Mouse (Mus musculus) kidney, postnatal 0 days (tissue): ENCODE results near the gene Farp2. TPM values are rescaled to one million over a fixed set of nuclear protein-coding genes. Genes with fewer than 3 reads are reported as not detected.
"Not testable (repeated sequence)": the region's sequence is repeated elsewhere in the genome, so short reads cannot be mapped to it uniquely, and the experiment has no call there.

Experiments
- ATAC-seq: fragments of 200-750 bp; cut with Nextera tagmentation; replicated peaks from 2 replicates; pipeline ENCODE4 v1.8.0; 2017; ENCODE audit warnings: low read depth, moderate number of reproducible peaks, moderate TSS enrichment, moderate library complexity; ENCODE audit not compliant: low FRiP score
- DNase-seq: peaks from one replicate; pipeline ENCODE4 v3.0.0-alpha.2; 2016; ENCODE audit warnings: low spot score
- H3K27ac ChIP-seq: fragments of 300-500 bp; sonication (generic); 2 replicates; pipeline ENCODE4 v1.5.1; 2014; ENCODE audit warnings: mild to moderate bottlenecking
- H3K27me3 ChIP-seq: fragments of 300-500 bp; sonication (generic); 2 replicates; pipeline ENCODE4 v1.6.1; 2014; ENCODE audit warnings: low read length, mixed read lengths; ENCODE audit not compliant: insufficient read depth
- H3K36me3 ChIP-seq: fragments of 300-500 bp; sonication (generic); 2 replicates; pipeline ENCODE4 v1.6.1; 2014; ENCODE audit warnings: low read length, mixed read lengths; ENCODE audit not compliant: insufficient read depth
- H3K4me1 ChIP-seq: fragments of 300-500 bp; sonication (generic); replicated peaks from 2 replicates; pipeline ENCODE4 v1.6.1; 2014; ENCODE audit warnings: antibody characterized with exemption, low read length, mixed read lengths; ENCODE audit not compliant: insufficient read depth
- H3K4me2 ChIP-seq: fragments of 300-500 bp; sonication (generic); 2 replicates; pipeline ENCODE4 v1.6.1; 2014; ENCODE audit warnings: mild to moderate bottlenecking, low read length, moderate library complexity, mixed read lengths
- H3K4me3 ChIP-seq: fragments of 300-500 bp; sonication (generic); replicated peaks from 2 replicates; pipeline ENCODE4 v1.5.1; 2014; ENCODE audit warnings: low read depth, low read length
- H3K9ac ChIP-seq: fragments of 300-500 bp; sonication (generic); 2 replicates; pipeline ENCODE4 v1.6.1; 2014; ENCODE audit warnings: low read depth, low read length
- H3K9me3 ChIP-seq: fragments of 300-500 bp; sonication (generic); replicated peaks from 2 replicates; pipeline ENCODE4 v1.6.1; 2016; ENCODE audit warnings: low read length, inconsistent platforms, mixed read lengths
- CTCF ChIP-seq: IDR thresholded peaks from 2 replicates; pipeline ENCODE4 v1.5.1; 2016; ENCODE audit warnings: antibody characterized with exemption, low read depth, mild to moderate bottlenecking, moderate library complexity
- WGBS: fragments of 180-500 bp; shearing (Covaris S2); extraction: QIAGEN DNeasy Blood & Tissue Kit; methylation state at CpG from one replicate; pipeline ENCODE4 v1.1.7; 2014; 5-methylcytosine and 5-hydroxymethylcytosine counted together
- polyA plus RNA-seq: library from polyadenylated mRNA; unstranded; fragments of >200 nt; fragmentation: Nextera tagmentation; extraction: Ambion mirVana; gene quantifications from 2 replicates; pipeline ENCODE4 v1.2.1, GENCODE M21; 2015

The Farp2 gene
- polyA plus RNA-seq, 1 experiment from 2014 or later, result 8.0 TPM

DNA sequence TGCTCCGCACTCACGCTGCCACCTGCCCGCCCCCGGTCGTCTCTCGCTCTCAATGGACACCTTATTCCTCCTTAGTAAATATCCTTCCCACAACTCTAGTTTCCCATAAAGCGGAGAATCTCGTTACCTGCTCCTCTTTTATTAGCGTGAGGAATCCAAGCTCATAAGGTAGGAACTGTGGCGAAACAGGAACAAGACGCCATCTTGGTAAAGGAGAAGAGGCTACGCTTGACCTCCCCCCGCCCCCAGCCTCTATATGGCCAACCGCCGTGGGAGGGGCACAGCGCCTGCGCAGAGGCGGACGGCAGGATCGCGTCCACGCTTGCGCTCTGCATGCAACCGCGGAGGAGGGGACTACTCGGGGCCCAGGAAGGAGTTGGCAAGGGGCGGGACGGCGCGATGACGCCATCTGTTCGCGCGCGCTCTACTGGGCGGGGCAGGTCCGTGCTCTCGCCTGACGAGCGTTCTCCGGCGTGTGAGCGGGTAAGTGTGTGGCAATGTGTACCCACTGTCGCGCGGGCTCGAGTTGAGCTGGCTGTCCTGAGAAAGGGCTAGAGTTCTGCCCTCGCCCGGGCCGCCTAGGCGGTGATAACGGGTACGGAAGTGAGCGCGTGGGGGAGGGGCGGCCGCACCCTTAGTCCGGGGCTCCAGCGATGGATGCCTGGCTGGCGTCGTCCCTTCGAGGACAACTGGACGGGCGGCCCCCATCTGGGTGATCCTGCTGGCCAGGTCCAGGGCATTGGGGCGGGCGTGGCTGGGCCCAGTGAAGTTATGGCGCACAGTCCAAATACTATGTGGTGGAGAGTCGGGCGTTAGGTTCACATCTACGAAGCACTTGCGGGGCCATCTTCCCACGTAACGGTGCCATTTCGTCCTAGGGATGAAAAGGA, 33.0 kb upstream of the Farp2 start, which contains the start of gene Hdlbp:
TSS of gene Hdlbp (minus strand) at position 230 of the 890 bp plus-strand sequence.
- Histone ChIP-seq H3K4me3 (peak within 1 kb of the TSS; percentile 74), H3K9me3 (no peaks in the 10 kb centered on the region), H3K4me2 (peak within 1 kb of the TSS; percentile 78), H3K36me3 (no peaks in the 10 kb centered on the region), H3K27ac (peak within 1 kb of the TSS; percentile 97), H3K9ac (peak within 1 kb of the TSS; percentile 81), H3K4me1 (peaks cover 3% of the 10 kb centered on the region; the same call in 1 of the 2 replicates), H3K27me3 (no peaks in the 10 kb centered on the region)
- no peak for TF ChIP-seq CTCF
- DNase-seq (peak; percentile 99), ATAC-seq (peak; percentile 94)
- under 1% methylated on average over 72 of the region's 74 CpGs for WGBS

DNA sequence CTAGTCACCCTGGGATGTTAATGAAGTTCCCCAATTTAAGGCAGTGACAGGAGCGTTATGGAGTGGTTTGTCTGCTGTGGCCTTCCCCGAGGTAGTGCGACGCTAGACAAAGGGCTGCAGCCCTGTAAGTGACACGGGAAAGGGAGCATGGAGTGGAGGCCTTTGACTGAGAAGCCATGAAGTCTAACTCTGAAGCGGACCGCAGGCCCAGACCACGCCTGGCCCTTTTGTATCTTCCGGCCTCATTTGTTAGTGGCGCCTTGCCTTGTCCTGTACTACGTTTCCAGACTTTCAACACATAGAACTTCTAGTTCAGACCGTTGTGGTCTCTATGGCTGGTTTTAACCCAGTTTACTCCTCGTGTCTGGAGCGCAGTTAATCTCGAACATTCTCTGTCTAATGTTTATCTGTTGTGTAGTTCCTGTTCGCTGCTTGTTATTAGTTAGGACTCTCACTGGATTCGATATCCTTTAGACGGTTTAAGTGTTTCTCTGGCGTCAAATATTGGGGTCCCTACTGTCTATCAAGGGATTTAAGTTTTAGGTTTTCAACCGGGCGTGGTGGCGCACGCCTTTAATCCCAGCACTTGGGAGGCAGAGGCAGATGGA, 32.3 kb upstream of the Farp2 start:
- peaks cover 3% of the 10 kb centered on the region; the same call in 1 of the 2 replicates for H3K4me1 ChIP-seq
- 4% methylated on average over 23 of the region's 23 CpGs for WGBS
- DNase-seq (peak; percentile 52), ATAC-seq (no peak)
- peak overlapping the region; percentile 97 for H3K27ac ChIP-seq
- peak overlapping the region; percentile 74 for H3K4me3 ChIP-seq
- TF ChIP-seq CTCF, result no peak
- no peaks in the 10 kb centered on the region for H3K36me3 ChIP-seq
- no peaks in the 10 kb centered on the region for H3K27me3 ChIP-seq
- H3K4me2 ChIP-seq, result peak overlapping the region; percentile 78
- peak overlapping the region; percentile 81 for H3K9ac ChIP-seq
- no peaks in the 10 kb centered on the region for H3K9me3 ChIP-seq

DNA sequence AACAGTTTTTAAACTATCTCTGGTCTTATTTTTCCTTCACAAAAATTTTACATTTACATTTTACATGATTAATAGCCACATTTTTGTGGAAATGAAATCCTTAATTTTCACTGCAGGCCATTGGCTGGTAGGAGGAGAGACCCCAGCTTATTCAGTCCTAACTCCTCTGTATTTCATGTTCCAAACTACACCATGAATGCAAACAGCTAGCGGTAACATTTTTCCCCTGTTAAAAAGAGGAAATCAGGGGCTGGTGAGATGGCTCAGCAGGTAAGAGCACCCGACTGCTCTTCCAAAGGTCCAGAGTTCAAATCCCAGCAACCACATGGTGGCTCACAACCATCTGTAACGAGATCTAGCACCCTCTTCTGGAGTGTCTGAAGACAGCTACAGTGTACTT, 25.6 kb upstream of the Farp2 start:
- not testable (repeated sequence) for H3K9me3 ChIP-seq, H3K9ac ChIP-seq, H3K36me3 ChIP-seq, ATAC-seq, H3K4me1 ChIP-seq, H3K27me3 ChIP-seq, H3K27ac ChIP-seq, H3K4me2 ChIP-seq, H3K4me3 ChIP-seq, DNase-seq
- 93% methylated on average over 2 of the region's 3 CpGs for WGBS

DNA sequence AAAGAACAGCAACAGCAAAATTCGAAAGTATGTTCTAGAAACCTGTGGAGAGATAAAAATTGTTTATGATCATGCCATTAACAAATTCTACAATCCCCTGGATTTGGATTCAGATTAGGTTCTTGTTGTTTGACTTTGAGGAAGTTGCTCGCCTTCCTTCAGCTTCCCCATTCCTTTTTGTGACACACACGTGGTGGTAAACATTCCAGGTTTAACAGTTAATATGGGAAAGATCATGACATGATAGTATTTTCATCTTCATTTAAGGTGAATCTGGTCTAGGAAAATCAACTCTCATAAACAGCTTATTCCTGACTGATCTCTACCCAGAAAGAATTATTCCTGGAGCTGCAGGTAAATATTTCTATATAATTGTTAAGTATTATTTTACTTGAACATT, 16.6 kb upstream of the Farp2 start:
- H3K9ac ChIP-seq, result no peak overlapping the region
- H3K36me3 ChIP-seq, result peaks cover 24% of the 10 kb centered on the region
- 95% methylated on average over 3 of the region's 3 CpGs for WGBS
- ATAC-seq (no peak), DNase-seq (no peak)
- no peaks in the 10 kb centered on the region for H3K9me3 ChIP-seq
- H3K27ac ChIP-seq, result no peak overlapping the region
- TF ChIP-seq CTCF, result no peak
- no peaks in the 10 kb centered on the region for H3K4me1 ChIP-seq
- H3K4me2 ChIP-seq, result no peak overlapping the region
- H3K27me3 ChIP-seq, result no peaks in the 10 kb centered on the region
- no peak overlapping the region for H3K4me3 ChIP-seq

DNA sequence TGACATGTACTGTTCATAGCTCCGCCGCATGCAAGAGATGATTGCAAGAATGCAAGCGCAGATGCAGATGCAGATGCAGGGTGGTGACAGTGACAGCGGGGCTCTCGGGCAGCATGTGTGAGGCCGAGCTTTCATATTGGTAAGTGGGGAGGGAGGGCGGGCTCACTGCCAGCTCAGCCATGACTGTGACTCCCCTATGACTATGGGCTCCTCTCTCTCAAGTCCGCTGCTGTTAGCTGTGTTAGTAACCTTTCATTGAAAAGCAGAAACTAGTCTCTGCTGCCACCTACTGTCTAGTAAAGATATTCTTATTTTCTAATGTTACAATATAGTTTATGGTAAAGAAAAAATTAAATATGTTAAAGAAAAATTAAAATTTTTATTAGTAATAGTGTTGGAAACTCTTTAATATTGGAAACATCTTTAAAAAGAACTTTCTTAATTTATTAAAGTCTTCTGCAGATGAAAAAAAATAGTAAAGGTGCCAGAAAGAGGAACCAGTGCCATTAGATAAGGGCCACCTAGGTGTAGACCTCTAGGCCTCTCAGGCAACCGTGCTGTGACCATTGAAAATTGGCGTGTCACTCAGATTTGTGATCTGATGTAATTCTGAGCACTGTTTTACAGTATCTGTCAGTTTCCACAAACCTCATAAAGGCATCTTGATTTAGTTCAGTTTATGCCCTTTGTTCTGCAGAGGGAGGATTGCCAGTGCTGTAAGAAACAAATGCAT, 4.8 kb upstream of the Farp2 start:
- peak; percentile 69 for TF ChIP-seq CTCF

DNA sequence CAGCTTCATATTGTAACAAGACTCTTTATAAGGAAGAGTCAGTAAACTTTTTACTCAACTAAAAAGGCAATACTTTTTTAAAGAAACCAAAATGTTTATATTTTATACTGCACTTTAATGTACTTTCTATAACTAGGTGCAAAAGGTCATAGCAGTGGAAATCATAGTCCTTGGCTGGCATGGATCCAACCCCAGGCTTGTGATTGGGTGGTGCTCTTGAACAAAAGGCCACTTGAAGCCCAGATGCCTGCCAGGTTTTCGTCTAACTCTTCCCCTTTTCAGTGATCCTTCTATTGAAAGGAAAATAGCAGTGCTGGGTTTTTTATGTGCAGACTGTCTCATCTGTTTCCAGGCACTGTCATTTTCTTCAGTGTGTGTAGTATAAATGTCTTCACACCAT, 3.3 kb upstream of the Farp2 start:
- 31% methylated on average over 1 of the region's 1 CpGs for WGBS

More for the DNA sequence above, 4.8 kb upstream of the Farp2 start:
- WGBS, result 55% methylated on average over 10 of the region's 10 CpGs
- Histone ChIP-seq H3K9ac (no peak overlapping the region), H3K9me3 (no peaks in the 10 kb centered on the region), H3K27me3 (no peaks in the 10 kb centered on the region), H3K36me3 (peaks cover 38% of the 10 kb centered on the region), H3K4me3 (no peak overlapping the region), H3K27ac (no peak overlapping the region), H3K4me2 (no peak overlapping the region), H3K4me1 (no peaks in the 10 kb centered on the region)
- DNase-seq, result peak; percentile 88
- ATAC-seq, result no peak

More for the DNA sequence above, 3.3 kb upstream of the Farp2 start:
- not testable (repeated sequence) for H3K4me2 ChIP-seq, H3K9me3 ChIP-seq, H3K27me3 ChIP-seq, H3K4me1 ChIP-seq, ATAC-seq, H3K4me3 ChIP-seq, DNase-seq, H3K27ac ChIP-seq, H3K9ac ChIP-seq
- peaks cover 31% of the 10 kb centered on the region for H3K36me3 ChIP-seq
